Mouse (Mus musculus) kidney, postnatal 0 days (tissue): ENCODE results near the gene Itga9. TPM values are rescaled to one million over a fixed set of nuclear protein-coding genes. Genes with fewer than 3 reads are reported as not detected.

ENCODE experiments used
- ATAC-seq: fragments of 200-750 bp; cut with Nextera tagmentation; replicated peaks from 2 replicates; pipeline ENCODE4 v1.8.0; 2017; ENCODE audit warnings: low read depth, moderate number of reproducible peaks, moderate TSS enrichment, moderate library complexity; ENCODE audit not compliant: low FRiP score
- DNase-seq: peaks from one replicate; pipeline ENCODE4 v3.0.0-alpha.2; 2016; ENCODE audit warnings: low spot score
- H3K27ac ChIP-seq: fragments of 300-500 bp; sonication (generic); 2 replicates; pipeline ENCODE4 v1.5.1; 2014; ENCODE audit warnings: mild to moderate bottlenecking
- H3K27me3 ChIP-seq: fragments of 300-500 bp; sonication (generic); 2 replicates; pipeline ENCODE4 v1.6.1; 2014; ENCODE audit warnings: low read length, mixed read lengths; ENCODE audit not compliant: insufficient read depth
- H3K36me3 ChIP-seq: fragments of 300-500 bp; sonication (generic); 2 replicates; pipeline ENCODE4 v1.6.1; 2014; ENCODE audit warnings: low read length, mixed read lengths; ENCODE audit not compliant: insufficient read depth
- H3K4me1 ChIP-seq: fragments of 300-500 bp; sonication (generic); replicated peaks from 2 replicates; pipeline ENCODE4 v1.6.1; 2014; ENCODE audit warnings: antibody characterized with exemption, low read length, mixed read lengths; ENCODE audit not compliant: insufficient read depth
- H3K4me2 ChIP-seq: fragments of 300-500 bp; sonication (generic); 2 replicates; pipeline ENCODE4 v1.6.1; 2014; ENCODE audit warnings: mild to moderate bottlenecking, low read length, moderate library complexity, mixed read lengths
- H3K4me3 ChIP-seq: fragments of 300-500 bp; sonication (generic); replicated peaks from 2 replicates; pipeline ENCODE4 v1.5.1; 2014; ENCODE audit warnings: low read depth, low read length
- H3K9ac ChIP-seq: fragments of 300-500 bp; sonication (generic); 2 replicates; pipeline ENCODE4 v1.6.1; 2014; ENCODE audit warnings: low read depth, low read length
- H3K9me3 ChIP-seq: fragments of 300-500 bp; sonication (generic); replicated peaks from 2 replicates; pipeline ENCODE4 v1.6.1; 2016; ENCODE audit warnings: low read length, inconsistent platforms, mixed read lengths
- CTCF ChIP-seq: IDR thresholded peaks from 2 replicates; pipeline ENCODE4 v1.5.1; 2016; ENCODE audit warnings: antibody characterized with exemption, low read depth, mild to moderate bottlenecking, moderate library complexity
- WGBS: fragments of 180-500 bp; shearing (Covaris S2); extraction: QIAGEN DNeasy Blood & Tissue Kit; methylation state at CpG from one replicate; pipeline ENCODE4 v1.1.7; 2014; 5-methylcytosine and 5-hydroxymethylcytosine counted together
- polyA plus RNA-seq: library from polyadenylated mRNA; unstranded; fragments of >200 nt; fragmentation: Nextera tagmentation; extraction: Ambion mirVana; gene quantifications from 2 replicates; pipeline ENCODE4 v1.2.1, GENCODE M21; 2015

Gene Itga9
- polyA plus RNA-seq, 1 experiment from 2014 or later, result 23.2 TPM

GRCm38 (mm10) chr9:118776880-118777438, 170.5 kb downstream of the Itga9 start:
- DNase-seq (no peak), ATAC-seq (no peak)

GRCm38 (mm10) chr9:118778596-118778995, 172.1 kb downstream of the Itga9 start:
- ATAC-seq (no peak), DNase-seq (no peak)
- Histone ChIP-seq H3K27me3 (no peaks in the 10 kb centered on the region), H3K4me3 (no peak overlapping the region), H3K9me3 (no peaks in the 10 kb centered on the region), H3K27ac (no peak overlapping the region), H3K9ac (no peak overlapping the region), H3K4me2 (no peak overlapping the region), H3K4me1 (0 out of 2 replicates have a peak, but pooled peaks cover 2% of the 10 kb centered on the region), H3K36me3 (peaks cover 14% of the 10 kb centered on the region; the same call in 1 of the 2 replicates)
- TF ChIP-seq CTCF, result no peak
- WGBS, result 46% methylated on average over 2 of the region's 2 CpGs

More at GRCm38 (mm10) chr9:118776880-118777438, 170.5 kb downstream of the Itga9 start:
- Histone ChIP-seq H3K27me3 (no peaks in the 10 kb centered on the region), H3K4me1 (no peaks in the 10 kb centered on the region), H3K27ac (no peak overlapping the region), H3K9ac (no peak overlapping the region), H3K4me2 (no peak overlapping the region), H3K9me3 (no peaks in the 10 kb centered on the region), H3K36me3 (0 out of 2 replicates have a peak, but pooled peaks cover 10% of the 10 kb centered on the region), H3K4me3 (no peak overlapping the region)
- no peak for TF ChIP-seq CTCF
- 93% methylated on average over 2 of the region's 2 CpGs for WGBS

GRCm38 (mm10) chr9:118784621-118785020, 178.1 kb downstream of the Itga9 start:
- no peaks in the 10 kb centered on the region for H3K27me3 ChIP-seq
- TF ChIP-seq CTCF, result no peak
- 57% methylated on average over 4 of the region's 4 CpGs for WGBS

GRCm38 (mm10) chr9:118785816-118786215, 179.3 kb downstream of the Itga9 start:
- DNase-seq, result no peak
- Histone ChIP-seq H3K27ac (no peak overlapping the region), H3K27me3 (no peaks in the 10 kb centered on the region), H3K4me1 (0 out of 2 replicates have a peak, but pooled peaks cover 4% of the 10 kb centered on the region), H3K9me3 (no peaks in the 10 kb centered on the region), H3K36me3 (peaks cover 7% of the 10 kb centered on the region; the same call in 1 of the 2 replicates), H3K9ac (no peak overlapping the region), H3K4me3 (no peak overlapping the region), H3K4me2 (no peak overlapping the region)
- 68% methylated on average over 6 of the region's 6 CpGs for WGBS
- ATAC-seq, result no peak
- TF ChIP-seq CTCF, result no peak

More at GRCm38 (mm10) chr9:118784621-118785020, 178.1 kb downstream of the Itga9 start:
- no peaks in the 10 kb centered on the region for H3K9me3 ChIP-seq
- H3K4me1 ChIP-seq, result 0 out of 2 replicates have a peak, but pooled peaks cover 4% of the 10 kb centered on the region
- H3K36me3 ChIP-seq, result peaks cover 9% of the 10 kb centered on the region; the same call in 1 of the 2 replicates
- H3K4me2 ChIP-seq, result no peak overlapping the region
- ATAC-seq (no peak), DNase-seq (no peak)
- no peak overlapping the region for H3K27ac ChIP-seq
- H3K9ac ChIP-seq, result no peak overlapping the region
- no peak overlapping the region for H3K4me3 ChIP-seq

GRCm38 (mm10) chr9:118788869-118789281, 182.4 kb downstream of the Itga9 start:
- Histone ChIP-seq H3K9ac (no peak overlapping the region), H3K4me3 (no peak overlapping the region), H3K4me2 (no peak overlapping the region), H3K9me3 (no peaks in the 10 kb centered on the region), H3K4me1 (no peaks in the 10 kb centered on the region), H3K27ac (no peak overlapping the region), H3K27me3 (no peaks in the 10 kb centered on the region), H3K36me3 (0 out of 2 replicates have a peak, but pooled peaks cover 8% of the 10 kb centered on the region)
- WGBS, result 55% methylated on average over 10 of the region's 10 CpGs
- ATAC-seq, result no peak
- DNase-seq, result no peak
- no peak for TF ChIP-seq CTCF

- Histone ChIP-seq H3K27me3 (no peaks in the 10 kb centered on the region), H3K9me3 (no peaks in the 10 kb centered on the region), H3K4me2 (no peak overlapping the region), H3K9ac (no peak overlapping the region), H3K4me1 (no peaks in the 10 kb centered on the region), H3K27ac (no peak overlapping the region), H3K36me3 (0 out of 2 replicates have a peak, but pooled peaks cover 5% of the 10 kb centered on the region), H3K4me3 (no peak overlapping the region)
- ATAC-seq (no peak), DNase-seq (no peak)
- 82% methylated on average over 3 of the region's 3 CpGs for WGBS
- no peak for TF ChIP-seq CTCF
These were observed 184.7 kb downstream of the Itga9 start for GRCm38 (mm10) chr9:118791231-118791630.
